Mouse (Mus musculus) limb, embryonic 13.5 days (tissue): Measurements from ENCODE around the gene Rrbp1. TPM values are rescaled to one million over a fixed set of nuclear protein-coding genes. Genes with fewer than 3 reads are reported as not detected.
A peak's percentile ranks its signal among the peaks of the same experiment; 100 is the strongest.

Experiments
- ATAC-seq: fragments of 200-750 bp; cut with Nextera tagmentation; 2 replicates; pipeline ENCODE4 v1.8.0; 2017; ENCODE audit warnings: low read depth, moderate number of reproducible peaks, moderate TSS enrichment; ENCODE audit not compliant: low FRiP score
- H3K27ac ChIP-seq: fragments of 300-500 bp; sonication (generic); 2 replicates; pipeline ENCODE4 v1.5.1; 2015; ENCODE audit warnings: inconsistent platforms, mild to moderate bottlenecking, moderate library complexity
- H3K27me3 ChIP-seq: fragments of 300-500 bp; sonication (generic); 2 replicates; pipeline ENCODE4 v1.6.1; 2015; ENCODE audit warnings: mild to moderate bottlenecking, inconsistent platforms
- H3K36me3 ChIP-seq: fragments of 300-500 bp; sonication (generic); 2 replicates; pipeline ENCODE4 v1.6.1; 2015; ENCODE audit warnings: inconsistent platforms, mild to moderate bottlenecking, moderate library complexity
- H3K4me1 ChIP-seq: fragments of 300-500 bp; sonication (generic); 2 replicates; pipeline ENCODE4 v1.6.1; 2015; ENCODE audit warnings: inconsistent platforms
- H3K4me2 ChIP-seq: fragments of 300-500 bp; sonication (generic); replicated peaks from 2 replicates; pipeline ENCODE4 v1.6.1; 2015; ENCODE audit warnings: inconsistent platforms, mild to moderate bottlenecking, moderate library complexity
- H3K4me3 ChIP-seq: fragments of 300-500 bp; sonication (generic); 2 replicates; pipeline ENCODE4 v1.5.1; 2015; ENCODE audit warnings: moderate library complexity, mild to moderate bottlenecking, inconsistent platforms
- H3K9ac ChIP-seq: fragments of 300-500 bp; sonication (generic); 2 replicates; pipeline ENCODE4 v1.6.1; 2015; ENCODE audit warnings: mild to moderate bottlenecking, inconsistent platforms
- H3K9me3 ChIP-seq: fragments of 300-500 bp; sonication (generic); 2 replicates; pipeline ENCODE4 v1.6.1; 2016; ENCODE audit warnings: inconsistent platforms
- WGBS: fragments of 180-500 bp; shearing (Covaris S2); methylation state at CpG from one replicate; pipeline ENCODE4 v1.1.7; 2015; 5-methylcytosine and 5-hydroxymethylcytosine counted together
- polyA plus RNA-seq: library from polyadenylated mRNA; unstranded; fragments of >200 nt; fragmentation: Nextera tagmentation; extraction: Ambion mirVana; gene quantifications from 2 replicates; pipeline ENCODE4 v1.2.1, GENCODE M21; 2015

Rrbp1 gene
- polyA plus RNA-seq, 1 experiment from 2014 or later, result 133 TPM

- H3K4me2 ChIP-seq, result no peak overlapping the region
- peaks cover 12% of the 10 kb centered on the region; the same call in 1 of the 2 replicates for H3K4me1 ChIP-seq
- 96% methylated on average over 5 of the region's 5 CpGs for WGBS
- no peaks in the 10 kb centered on the region for H3K9me3 ChIP-seq
- H3K36me3 ChIP-seq, result peaks cover 87% of the 10 kb centered on the region
- H3K4me3 ChIP-seq, result no peak overlapping the region
- no peaks in the 10 kb centered on the region for H3K27me3 ChIP-seq
- no peak overlapping the region for H3K9ac ChIP-seq
- H3K27ac ChIP-seq, result no peak overlapping the region
- ATAC-seq, result no peak
These were observed 35.9 kb downstream of the Rrbp1 start for GRCm38 (mm10) chr2:143975146-143975649.

GRCm38 (mm10) chr2:143973161-143973560 is 37.9 kb downstream of the Rrbp1 start:
- no peak overlapping the region for H3K4me2 ChIP-seq
- peaks cover 89% of the 10 kb centered on the region for H3K36me3 ChIP-seq
- no peak overlapping the region for H3K27ac ChIP-seq
- 0 out of 2 replicates have a peak, but pooled peaks cover 6% of the 10 kb centered on the region for H3K4me1 ChIP-seq
- H3K9ac ChIP-seq, result no peak overlapping the region
- no peaks in the 10 kb centered on the region for H3K27me3 ChIP-seq
- WGBS, result 87% methylated on average over 7 of the region's 7 CpGs
- H3K4me3 ChIP-seq, result no peak overlapping the region
- no peak for ATAC-seq
- H3K9me3 ChIP-seq, result no peaks in the 10 kb centered on the region

- H3K9me3 ChIP-seq, result no peaks in the 10 kb centered on the region
- peaks cover 95% of the 10 kb centered on the region for H3K36me3 ChIP-seq
- H3K27ac ChIP-seq, result no peak overlapping the region
- H3K4me3 ChIP-seq, result no peak overlapping the region
- H3K9ac ChIP-seq, result no peak overlapping the region
- WGBS, result 92% methylated on average over 2 of the region's 2 CpGs
- no peak overlapping the region for H3K4me2 ChIP-seq
- no peak for ATAC-seq
- H3K27me3 ChIP-seq, result no peaks in the 10 kb centered on the region
- H3K4me1 ChIP-seq, result no peaks in the 10 kb centered on the region
These were observed 39.2 kb downstream of the Rrbp1 start for GRCm38 (mm10) chr2:143971887-143972286.

- H3K4me3 ChIP-seq, result no peak overlapping the region
- H3K4me2 ChIP-seq, result no peak overlapping the region
- H3K27ac ChIP-seq, result no peak overlapping the region
- H3K9ac ChIP-seq, result no peak overlapping the region
- H3K4me1 ChIP-seq, result no peaks in the 10 kb centered on the region
- 85% methylated on average over 2 of the region's 2 CpGs for WGBS
- no peak for ATAC-seq
- H3K9me3 ChIP-seq, result no peaks in the 10 kb centered on the region
- H3K36me3 ChIP-seq, result peaks cover 96% of the 10 kb centered on the region
- H3K27me3 ChIP-seq, result no peaks in the 10 kb centered on the region
These were observed 40.2 kb downstream of the Rrbp1 start for GRCm38 (mm10) chr2:143970841-143971240.

- WGBS, result 90% methylated on average over 7 of the region's 7 CpGs
- Histone ChIP-seq H3K9me3 (no peaks in the 10 kb centered on the region), H3K4me3 (no peak overlapping the region), H3K27me3 (no peaks in the 10 kb centered on the region), H3K9ac (no peak overlapping the region), H3K36me3 (peaks cover 98% of the 10 kb centered on the region), H3K27ac (no peak overlapping the region), H3K4me2 (no peak overlapping the region), H3K4me1 (no peaks in the 10 kb centered on the region)
- ATAC-seq, result no peak
These were observed 41.8 kb downstream of the Rrbp1 start for GRCm38 (mm10) chr2:143969260-143969659.

GRCm38 (mm10) chr2:143963318-143963717 is 47.7 kb downstream of the Rrbp1 start:
- H3K9ac ChIP-seq, result no peak overlapping the region
- WGBS, result 94% methylated on average over 1 of the region's 1 CpGs
- no peak overlapping the region for H3K27ac ChIP-seq
- H3K9me3 ChIP-seq, result 0 out of 2 replicates have a peak, but pooled peaks cover 3% of the 10 kb centered on the region
- H3K27me3 ChIP-seq, result no peaks in the 10 kb centered on the region
- no peaks in the 10 kb centered on the region for H3K4me1 ChIP-seq
- no peak overlapping the region for H3K4me3 ChIP-seq
- no peak overlapping the region for H3K4me2 ChIP-seq
- peak; percentile 26; the same call in 1 of the 2 replicates for ATAC-seq
- H3K36me3 ChIP-seq, result peaks cover 90% of the 10 kb centered on the region

GRCm38 (mm10) chr2:143962192-143962591 is 48.9 kb downstream of the Rrbp1 start:
- Histone ChIP-seq H3K27ac (no peak overlapping the region), H3K9me3 (0 out of 2 replicates have a peak, but pooled peaks cover 3% of the 10 kb centered on the region), H3K9ac (no peak overlapping the region), H3K4me3 (no peak overlapping the region), H3K36me3 (peaks cover 90% of the 10 kb centered on the region), H3K27me3 (no peaks in the 10 kb centered on the region), H3K4me2 (no peak overlapping the region), H3K4me1 (no peaks in the 10 kb centered on the region)
- 97% methylated on average over 5 of the region's 5 CpGs for WGBS
- ATAC-seq, result no peak

- H3K9me3 ChIP-seq, result 0 out of 2 replicates have a peak, but pooled peaks cover under 1% of the 10 kb centered on the region
- no peak overlapping the region for H3K4me3 ChIP-seq
- no peak overlapping the region for H3K9ac ChIP-seq
- no peak for ATAC-seq
- H3K27ac ChIP-seq, result no peak overlapping the region
- H3K27me3 ChIP-seq, result no peaks in the 10 kb centered on the region
- peaks cover 90% of the 10 kb centered on the region for H3K36me3 ChIP-seq
- no peak overlapping the region for H3K4me2 ChIP-seq
- H3K4me1 ChIP-seq, result no peaks in the 10 kb centered on the region
- 94% methylated on average over 4 of the region's 4 CpGs for WGBS
These were observed 55.3 kb downstream of the Rrbp1 start for GRCm38 (mm10) chr2:143955746-143956145.

- Histone ChIP-seq H3K9ac (no peak overlapping the region), H3K9me3 (no peaks in the 10 kb centered on the region), H3K27ac (no peak overlapping the region), H3K4me1 (no peaks in the 10 kb centered on the region), H3K36me3 (peaks cover 96% of the 10 kb centered on the region), H3K4me2 (no peak overlapping the region), H3K4me3 (no peak overlapping the region), H3K27me3 (no peaks in the 10 kb centered on the region)
- WGBS, result 94% methylated on average over 4 of the region's 4 CpGs
- no peak for ATAC-seq
These were observed 56.1 kb downstream of the Rrbp1 start for GRCm38 (mm10) chr2:143955004-143955403.

- Histone ChIP-seq H3K4me1 (no peaks in the 10 kb centered on the region), H3K27me3 (no peaks in the 10 kb centered on the region), H3K9me3 (no peaks in the 10 kb centered on the region), H3K9ac (no peak overlapping the region), H3K36me3 (peaks cover 97% of the 10 kb centered on the region), H3K4me3 (no peak overlapping the region), H3K27ac (no peak overlapping the region), H3K4me2 (no peak overlapping the region)
- WGBS, result 91% methylated on average over 4 of the region's 4 CpGs
- ATAC-seq, result no peak
These were observed 57.1 kb downstream of the Rrbp1 start for GRCm38 (mm10) chr2:143953944-143954343.

- H3K9me3 ChIP-seq, result no peaks in the 10 kb centered on the region
- H3K4me3 ChIP-seq, result no peak overlapping the region
- no peak overlapping the region for H3K9ac ChIP-seq
- no peaks in the 10 kb centered on the region for H3K4me1 ChIP-seq
- no peak overlapping the region for H3K4me2 ChIP-seq
- WGBS, result 83% methylated on average over 5 of the region's 5 CpGs
- H3K27ac ChIP-seq, result no peak overlapping the region
- H3K36me3 ChIP-seq, result peaks cover 100% of the 10 kb centered on the region
- no peak for ATAC-seq
- no peaks in the 10 kb centered on the region for H3K27me3 ChIP-seq
These were observed 59.3 kb downstream of the Rrbp1 start for GRCm38 (mm10) chr2:143951546-143952315.

GRCm38 (mm10) chr2:143951028-143951420 is 60.0 kb downstream of the Rrbp1 start:
- WGBS, result 73% methylated on average over 1 of the region's 1 CpGs
- Histone ChIP-seq H3K4me3 (no peak overlapping the region), H3K9me3 (no peaks in the 10 kb centered on the region), H3K9ac (no peak overlapping the region), H3K27me3 (no peaks in the 10 kb centered on the region), H3K4me2 (no peak overlapping the region), H3K36me3 (peaks cover 100% of the 10 kb centered on the region), H3K4me1 (no peaks in the 10 kb centered on the region), H3K27ac (no peak overlapping the region; the same call in 1 of the 2 replicates)
- ATAC-seq, result no peak
